Mouse (Mus musculus): Measurements from ENCODE around the gene Pgam2. TPM values are rescaled to one million over a fixed set of nuclear protein-coding genes. Genes with fewer than 3 reads are reported as not detected.

Pgam2 gene
- polyA plus RNA-seq, 1 experiment from 2014 or later = 18.2 TPM

GRCm38 (mm10) chr11:5804174-5804573, 641 bp upstream of the Pgam2 start:
- Histone ChIP-seq H3K27me3 (no peaks in the 10 kb centered on the region), H3K9ac (no peak overlapping the region), H3K9me3 (no peaks in the 10 kb centered on the region), H3K4me2 (replicated peaks) (no peak overlapping the region), H3K4me1 (peaks cover 18% of the 10 kb centered on the region), H3K4me3 (no peak overlapping the region), H3K27ac (no peak overlapping the region), H3K36me3 (peaks cover 23% of the 10 kb centered on the region)
- WGBS = 73% methylated on average over 5 of the region's 5 CpGs
- ATAC-seq (ENCODE audit: insufficient number of reproducible peaks, insufficient read depth, low FRiP score, low TSS enrichment) = no peak

- H3K27ac ChIP-seq = no peak overlapping the region
- 77% methylated on average over 8 of the region's 8 CpGs for WGBS
- no peak overlapping the region for H3K4me3 ChIP-seq
Measured at GRCm38 (mm10) chr11:5802457-5803217, 896 bp downstream of the Pgam2 start.

GRCm38 (mm10) chr11:5802005-5802404, 1.5 kb downstream of the Pgam2 start:
- ATAC-seq (ENCODE audit: insufficient number of reproducible peaks, insufficient read depth, low FRiP score, low TSS enrichment) = no peak
- H3K27me3 ChIP-seq = no peaks in the 10 kb centered on the region
- no peak overlapping the region for H3K4me3 ChIP-seq
- no peak overlapping the region for H3K9ac ChIP-seq
- 70% methylated on average over 12 of the region's 12 CpGs for WGBS
- peaks cover 43% of the 10 kb centered on the region for H3K36me3 ChIP-seq
- no peak overlapping the region for H3K27ac ChIP-seq
- no peaks in the 10 kb centered on the region for H3K9me3 ChIP-seq
- peaks cover 18% of the 10 kb centered on the region for H3K4me1 ChIP-seq
- H3K4me2 ChIP-seq (replicated peaks) = no peak overlapping the region

More at GRCm38 (mm10) chr11:5802457-5803217, 896 bp downstream of the Pgam2 start:
- H3K27me3 ChIP-seq = no peaks in the 10 kb centered on the region
- H3K9ac ChIP-seq = no peak overlapping the region
- H3K4me1 ChIP-seq = peaks cover 18% of the 10 kb centered on the region
- ATAC-seq (ENCODE audit: insufficient number of reproducible peaks, insufficient read depth, low FRiP score, low TSS enrichment) = no peak
- no peak overlapping the region for H3K4me2 ChIP-seq (replicated peaks)
- no peaks in the 10 kb centered on the region for H3K9me3 ChIP-seq
- H3K36me3 ChIP-seq = peaks cover 37% of the 10 kb centered on the region

GRCm38 (mm10) chr11:5801511-5801910, 2.0 kb downstream of the Pgam2 start:
- no peaks in the 10 kb centered on the region for H3K9me3 ChIP-seq
- WGBS = 94% methylated on average over 16 of the region's 16 CpGs
- no peak overlapping the region for H3K9ac ChIP-seq
- peaks cover 18% of the 10 kb centered on the region for H3K4me1 ChIP-seq
- no peaks in the 10 kb centered on the region for H3K27me3 ChIP-seq
- no peak for ATAC-seq (ENCODE audit: insufficient number of reproducible peaks, insufficient read depth, low FRiP score, low TSS enrichment)
- H3K4me3 ChIP-seq = no peak overlapping the region
- no peak overlapping the region for H3K4me2 ChIP-seq (replicated peaks)
- no peak overlapping the region for H3K27ac ChIP-seq
- H3K36me3 ChIP-seq = peaks cover 48% of the 10 kb centered on the region

GRCm38 (mm10) chr11:5799621-5800490, 3.7 kb downstream of the Pgam2 start:
- ATAC-seq (ENCODE audit: insufficient number of reproducible peaks, insufficient read depth, low FRiP score, low TSS enrichment) = no peak
- Histone ChIP-seq H3K9ac (no peak overlapping the region), H3K36me3 (peaks cover 64% of the 10 kb centered on the region), H3K27ac (no peak overlapping the region), H3K4me1 (peaks cover 18% of the 10 kb centered on the region), H3K4me2 (replicated peaks) (no peak overlapping the region), H3K4me3 (no peak overlapping the region), H3K27me3 (no peaks in the 10 kb centered on the region), H3K9me3 (no peaks in the 10 kb centered on the region)
- 84% methylated on average over 17 of the region's 17 CpGs for WGBS

GRCm38 (mm10) chr11:5797928-5798327, 5.6 kb downstream of the Pgam2 start:
- peaks cover 81% of the 10 kb centered on the region for H3K36me3 ChIP-seq
- no peak for ATAC-seq (ENCODE audit: insufficient number of reproducible peaks, insufficient read depth, low FRiP score, low TSS enrichment)
- peaks cover 8% of the 10 kb centered on the region; the same call in 1 of the 2 replicates for H3K4me1 ChIP-seq
- peak overlapping the region; percentile 11; the same call in 1 of the 2 replicates for H3K27ac ChIP-seq
- WGBS = 86% methylated on average over 5 of the region's 5 CpGs
- H3K4me2 ChIP-seq (replicated peaks) = no peak overlapping the region
- no peaks in the 10 kb centered on the region for H3K9me3 ChIP-seq
- H3K27me3 ChIP-seq = no peaks in the 10 kb centered on the region
- no peak overlapping the region for H3K9ac ChIP-seq
- no peak overlapping the region for H3K4me3 ChIP-seq

GRCm38 (mm10) chr11:5797371-5797770, 6.2 kb downstream of the Pgam2 start:
- 66% methylated on average over 11 of the region's 11 CpGs for WGBS
- Histone ChIP-seq H3K9me3 (no peaks in the 10 kb centered on the region), H3K4me1 (peaks cover 4% of the 10 kb centered on the region; the same call in 1 of the 2 replicates), H3K4me2 (replicated peaks) (no peak overlapping the region), H3K27ac (peak overlapping the region; percentile 11; the same call in 1 of the 2 replicates), H3K9ac (no peak overlapping the region), H3K4me3 (no peak overlapping the region), H3K36me3 (peaks cover 86% of the 10 kb centered on the region), H3K27me3 (no peaks in the 10 kb centered on the region)
- ATAC-seq (ENCODE audit: insufficient number of reproducible peaks, insufficient read depth, low FRiP score, low TSS enrichment) = no peak

- Histone ChIP-seq H3K4me3 (no peak overlapping the region), H3K4me2 (replicated peaks) (no peak overlapping the region), H3K36me3 (peaks cover 91% of the 10 kb centered on the region), H3K27me3 (no peaks in the 10 kb centered on the region), H3K9ac (no peak overlapping the region), H3K4me1 (no peaks in the 10 kb centered on the region), H3K27ac (no peak overlapping the region), H3K9me3 (no peaks in the 10 kb centered on the region)
- 87% methylated on average over 15 of the region's 15 CpGs for WGBS
- no peak for ATAC-seq (ENCODE audit: insufficient number of reproducible peaks, insufficient read depth, low FRiP score, low TSS enrichment)
Measured at GRCm38 (mm10) chr11:5796939-5797338, 6.6 kb downstream of the Pgam2 start.

GRCm38 (mm10) chr11:5795706-5796105, 7.8 kb downstream of the Pgam2 start:
- H3K4me3 ChIP-seq = no peak overlapping the region
- no peaks in the 10 kb centered on the region for H3K9me3 ChIP-seq
- no peak overlapping the region for H3K9ac ChIP-seq
- H3K36me3 ChIP-seq = peaks cover 92% of the 10 kb centered on the region
- H3K27me3 ChIP-seq = no peaks in the 10 kb centered on the region
- ATAC-seq (ENCODE audit: insufficient number of reproducible peaks, insufficient read depth, low FRiP score, low TSS enrichment) = no peak
- H3K4me1 ChIP-seq = no peaks in the 10 kb centered on the region
- H3K27ac ChIP-seq = no peak overlapping the region
- H3K4me2 ChIP-seq (replicated peaks) = no peak overlapping the region
- 94% methylated on average over 7 of the region's 7 CpGs for WGBS

- Histone ChIP-seq H3K4me1 (no peaks in the 10 kb centered on the region), H3K9me3 (no peaks in the 10 kb centered on the region), H3K9ac (no peak overlapping the region), H3K4me3 (no peak overlapping the region), H3K36me3 (peaks cover 89% of the 10 kb centered on the region), H3K4me2 (replicated peaks) (no peak overlapping the region), H3K27ac (no peak overlapping the region), H3K27me3 (no peaks in the 10 kb centered on the region)
- WGBS = 93% methylated on average over 9 of the region's 9 CpGs
- no peak for ATAC-seq (ENCODE audit: insufficient number of reproducible peaks, insufficient read depth, low FRiP score, low TSS enrichment)
Measured at GRCm38 (mm10) chr11:5795290-5795689, 8.2 kb downstream of the Pgam2 start.

GRCm38 (mm10) chr11:5790431-5790830, 13.1 kb downstream of the Pgam2 start:
- H3K4me1 ChIP-seq = peaks cover 19% of the 10 kb centered on the region
- H3K4me2 ChIP-seq (replicated peaks) = no peak overlapping the region
- peaks cover 43% of the 10 kb centered on the region for H3K36me3 ChIP-seq
- 88% methylated on average over 1 of the region's 1 CpGs for WGBS
- H3K4me3 ChIP-seq = no peak overlapping the region
- H3K9me3 ChIP-seq = no peaks in the 10 kb centered on the region
- H3K27me3 ChIP-seq = no peaks in the 10 kb centered on the region
- ATAC-seq (ENCODE audit: insufficient number of reproducible peaks, insufficient read depth, low FRiP score, low TSS enrichment) = no peak
- H3K27ac ChIP-seq = no peak overlapping the region
- no peak overlapping the region for H3K9ac ChIP-seq
